Comparison of ENCODE assay signal across 8 mouse cellular contexts in the genomic region with DNA sequence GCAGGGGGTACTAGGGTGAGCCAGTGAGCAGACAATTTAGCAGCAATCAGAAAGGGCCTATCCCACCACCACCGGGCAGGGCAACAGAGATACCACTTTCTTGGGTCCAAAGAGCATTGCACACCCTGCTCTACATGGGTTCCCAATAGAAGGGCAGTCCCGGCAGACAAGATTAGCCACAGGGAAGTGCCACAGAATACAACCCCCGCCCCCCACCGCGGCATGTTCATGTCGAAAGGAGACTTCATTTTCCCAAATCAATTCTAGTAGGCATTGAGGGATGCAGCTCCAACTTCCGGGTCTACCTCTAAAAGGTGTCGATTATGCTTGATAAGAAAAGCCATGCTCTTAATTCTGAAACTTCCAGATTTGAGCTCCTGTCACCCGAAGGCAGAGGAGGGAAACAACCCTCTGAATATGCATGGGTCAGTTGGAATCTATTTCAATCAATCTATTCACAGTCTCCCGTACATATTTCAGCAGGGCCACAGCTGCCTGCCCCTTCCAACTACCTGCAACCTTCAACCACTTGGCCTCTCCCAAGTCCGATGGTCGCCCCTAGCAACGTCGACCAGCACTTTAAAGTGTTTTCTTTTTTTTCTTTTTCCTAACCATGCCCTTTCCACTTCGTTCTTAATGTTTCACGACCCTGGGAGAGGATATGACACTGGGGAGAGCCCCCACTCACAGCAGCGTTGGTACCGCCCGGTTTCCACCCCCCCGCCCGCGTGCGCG. TPM values are rescaled to one million over a fixed set of nuclear protein-coding genes. Genes with fewer than 3 reads are reported as not detected.
DNase-seq lines count a peak whose midpoint lies in the region; ATAC-seq lines count a peak whose summit lies in the region.

No protein-coding gene starts in this region.

- H3K9me3 ChIP-seq in lung, embryonic 15.5 days = no peaks in the 10 kb centered on the region
- no peaks in the 10 kb centered on the region for H3K9me3 ChIP-seq in embryonic facial prominence, embryonic 15.5 days (replicated peaks)
- no peaks in the 10 kb centered on the region for H3K9me3 ChIP-seq in intestine, embryonic 14.5 days (ENCODE audit: control insufficient read depth, low read length)
- H3K9me3 ChIP-seq in midbrain, embryonic 16.5 days (replicated peaks; ENCODE audit: control insufficient read depth, low read length, poor library complexity, severe bottlenecking) = no peaks in the 10 kb centered on the region

- no peak; the same call in 1 of the 2 replicates for ATAC-seq in lung, embryonic 15.5 days (ENCODE audit: borderline replicate concordance, extremely low read depth, low FRiP score, low TSS enrichment)
- no peak for ATAC-seq in embryonic facial prominence, embryonic 15.5 days (ENCODE audit: insufficient number of reproducible peaks, low FRiP score, low TSS enrichment, low read depth)
- ATAC-seq in intestine, embryonic 14.5 days (replicated peaks; ENCODE audit: low FRiP score, low TSS enrichment, low read depth) = peak; percentile 21; the same call in 1 of the 2 replicates
- ATAC-seq in midbrain, embryonic 16.5 days = no peak

- H3K4me3 ChIP-seq in lung, embryonic 15.5 days = peak overlapping the region; percentile 71
- peak overlapping the region; percentile 81 for H3K4me3 ChIP-seq in embryonic facial prominence, embryonic 15.5 days (replicated peaks)
- H3K4me3 ChIP-seq in intestine, embryonic 14.5 days (ENCODE audit: low read depth, low read length) = peak overlapping the region; percentile 87
- H3K4me3 ChIP-seq in midbrain, embryonic 16.5 days (ENCODE audit: low read depth, low read length) = peak overlapping the region; percentile 71

- peak overlapping the region; percentile 85 for H3K4me2 ChIP-seq in lung, embryonic 15.5 days
- peak overlapping the region; percentile 79 for H3K4me2 ChIP-seq in embryonic facial prominence, embryonic 15.5 days (replicated peaks)
- H3K4me2 ChIP-seq in intestine, embryonic 14.5 days (ENCODE audit: low read length) = peak overlapping the region; percentile 81
- H3K4me2 ChIP-seq in midbrain, embryonic 16.5 days (ENCODE audit: low read length) = peak overlapping the region; percentile 70

- H3K9ac ChIP-seq in lung, embryonic 15.5 days = peak overlapping the region; percentile 81
- H3K9ac ChIP-seq in embryonic facial prominence, embryonic 15.5 days = peak overlapping the region; percentile 76
- H3K9ac ChIP-seq in intestine, embryonic 14.5 days (ENCODE audit: low read length) = peak overlapping the region; percentile 81
- H3K9ac ChIP-seq in midbrain, embryonic 16.5 days (ENCODE audit: low read depth, low read length) = peak overlapping the region; percentile 81

- peak overlapping the region; percentile 91 for H3K27ac ChIP-seq in lung, embryonic 15.5 days
- H3K27ac ChIP-seq in embryonic facial prominence, embryonic 15.5 days (replicated peaks) = peak overlapping the region; percentile 91
- peak overlapping the region; percentile 90 for H3K27ac ChIP-seq in intestine, embryonic 14.5 days (ENCODE audit: low read depth)
- H3K27ac ChIP-seq in midbrain, embryonic 16.5 days (ENCODE audit: low read length) = peak overlapping the region; percentile 92

- 1% methylated on average over 24 of the region's 24 CpGs for WGBS in lung, embryonic 15.5 days
- WGBS in embryonic facial prominence, embryonic 15.5 days = 1% methylated on average over 24 of the region's 24 CpGs
- 4% methylated on average over 24 of the region's 24 CpGs for WGBS in intestine, embryonic 14.5 days
- 3% methylated on average over 24 of the region's 24 CpGs for WGBS in midbrain, embryonic 16.5 days

- H3K27me3 ChIP-seq in lung, embryonic 15.5 days = no peaks in the 10 kb centered on the region
- no peaks in the 10 kb centered on the region for H3K27me3 ChIP-seq in embryonic facial prominence, embryonic 15.5 days
- no peaks in the 10 kb centered on the region for H3K27me3 ChIP-seq in intestine, embryonic 14.5 days (replicated peaks; ENCODE audit: control insufficient read depth, insufficient read depth, low read length)
- no peaks in the 10 kb centered on the region for H3K27me3 ChIP-seq in midbrain, embryonic 16.5 days (ENCODE audit: control insufficient read depth, insufficient read depth, low read depth, low read length)

- no peak for DNase-seq in lung, postnatal 14 days
- no peak for DNase-seq in intestine, embryonic 14.5 days (ENCODE audit: low spot score)
- DNase-seq in left cerebral cortex, postnatal 10 days (ENCODE audit: extremely low spot score in 1 of 2, low spot score in 2 of 2) = no peak
- no peak for DNase-seq in frontal cortex, adult 2 months (ENCODE audit: extremely low spot score in 1 of 2, low spot score in 1 of 2)
- DNase-seq in left cerebral cortex, postnatal 36 days (ENCODE audit: low spot score in 2 of 2) = no peak

- H3K4me1 ChIP-seq in lung, embryonic 15.5 days = peaks cover 23% of the 10 kb centered on the region
- peaks cover 17% of the 10 kb centered on the region for H3K4me1 ChIP-seq in embryonic facial prominence, embryonic 15.5 days
- H3K4me1 ChIP-seq in intestine, embryonic 14.5 days (replicated peaks; ENCODE audit: control insufficient read depth, insufficient read depth, low read length) = peaks cover 12% of the 10 kb centered on the region
- H3K4me1 ChIP-seq in midbrain, embryonic 16.5 days (ENCODE audit: control insufficient read depth, insufficient read depth, low read length) = peaks cover 10% of the 10 kb centered on the region

- intact Hi-C loops in left cerebral cortex, postnatal 10 days (cut with DNase I) = loop anchor here (5.0 kb wide), 1 partner anchor 41 kb away; the partner anchor contains the start of gene Tyk2
- intact Hi-C loops in left cerebral cortex, postnatal 36 days (cut with DNase I) = loop anchor here (5.0 kb wide), 1 partner anchor 41 kb away; the partner anchor contains the start of gene Tyk2

- H3K36me3 ChIP-seq in lung, embryonic 15.5 days = peaks cover 43% of the 10 kb centered on the region
- peaks cover 42% of the 10 kb centered on the region for H3K36me3 ChIP-seq in embryonic facial prominence, embryonic 15.5 days
- H3K36me3 ChIP-seq in intestine, embryonic 14.5 days (ENCODE audit: control insufficient read depth, insufficient read depth, low read length) = peaks cover 39% of the 10 kb centered on the region
- H3K36me3 ChIP-seq in midbrain, embryonic 16.5 days (ENCODE audit: control insufficient read depth, insufficient read depth, low read length) = peaks cover 11% of the 10 kb centered on the region

RNA-seq across cellular contexts. Expression of gene Gm38431, which starts 0.7 kb away (rescaled TPM):
- polyA plus RNA-seq in lung, embryonic 15.5 days (2015; fragmentation: Nextera tagmentation; extraction: Ambion mirVana) = 2.4 and 2.5 TPM in 2 replicates
- polyA plus RNA-seq in embryonic facial prominence, embryonic 15.5 days (2015; fragmentation: Nextera tagmentation; extraction: Ambion mirVana) = 1.6 and 2.9 TPM in 2 replicates
- polyA plus RNA-seq in intestine, embryonic 14.5 days (2014; fragmentation: Nextera tagmentation; extraction: Ambion mirVana) = 2.2 and 3.7 TPM in 2 replicates
- polyA plus RNA-seq in midbrain, embryonic 16.5 days (2015; fragmentation: Nextera tagmentation; extraction: Ambion mirVana) = 1.6 and 1.9 TPM in 2 replicates
- total RNA-seq in left cerebral cortex, postnatal 10 days (2021) = 1 to 10 TPM; 2.1 to 3.2 TPM
- 1.4 and 1.7 TPM in 2 replicates for polyA plus RNA-seq in frontal cortex, adult 2 months (2012; rRNA removed)
- total RNA-seq in left cerebral cortex, postnatal 36 days (2021) = 1 to 10 TPM; 2.1 to 3.5 TPM

RNA-seq across cellular contexts. Expression of gene Raver1, which starts 0.7 kb away (rescaled TPM):
- 62.0 and 65.4 TPM in 2 replicates for polyA plus RNA-seq in lung, embryonic 15.5 days (2015; fragmentation: Nextera tagmentation; extraction: Ambion mirVana)
- 55.4 and 65.8 TPM in 2 replicates for polyA plus RNA-seq in embryonic facial prominence, embryonic 15.5 days (2015; fragmentation: Nextera tagmentation; extraction: Ambion mirVana)
- 84.1 and 87.5 TPM in 2 replicates for polyA plus RNA-seq in intestine, embryonic 14.5 days (2014; fragmentation: Nextera tagmentation; extraction: Ambion mirVana)
- polyA plus RNA-seq in midbrain, embryonic 16.5 days (2015; fragmentation: Nextera tagmentation; extraction: Ambion mirVana) = 28.9 and 30.4 TPM in 2 replicates
- total RNA-seq in left cerebral cortex, postnatal 10 days (2021) = 10 to 100 TPM; 31.2 to 31.4 TPM
- 27.9 and 28.2 TPM in 2 replicates for polyA plus RNA-seq in frontal cortex, adult 2 months (2012; rRNA removed)
- total RNA-seq in left cerebral cortex, postnatal 36 days (2021) = 10 to 100 TPM; 26.1 to 29.0 TPM

RNA-seq across cellular contexts. Expression of gene Fdx1l, which starts 17.7 kb away (rescaled TPM):
- 55.3 and 56.9 TPM in 2 replicates for polyA plus RNA-seq in lung, embryonic 15.5 days (2015; fragmentation: Nextera tagmentation; extraction: Ambion mirVana)
- 61.0 and 65.4 TPM in 2 replicates for polyA plus RNA-seq in embryonic facial prominence, embryonic 15.5 days (2015; fragmentation: Nextera tagmentation; extraction: Ambion mirVana)
- polyA plus RNA-seq in intestine, embryonic 14.5 days (2014; fragmentation: Nextera tagmentation; extraction: Ambion mirVana) = 71.4 and 74.4 TPM in 2 replicates
- polyA plus RNA-seq in midbrain, embryonic 16.5 days (2015; fragmentation: Nextera tagmentation; extraction: Ambion mirVana) = 59.9 and 73.0 TPM in 2 replicates
- 10 to 100 TPM; 48.1 to 53.0 TPM for total RNA-seq in left cerebral cortex, postnatal 10 days (2021)
- polyA plus RNA-seq in frontal cortex, adult 2 months (2012; rRNA removed) = 123 and 124 TPM in 2 replicates
- total RNA-seq in left cerebral cortex, postnatal 36 days (2021) = 10 to 100 TPM; 59.0 to 70.8 TPM

RNA-seq across cellular contexts. Expression of gene Gm49373, which starts 18.2 kb away (rescaled TPM):
- 0.29 and 0.47 TPM in 2 replicates for polyA plus RNA-seq in lung, embryonic 15.5 days (2015; fragmentation: Nextera tagmentation; extraction: Ambion mirVana)
- polyA plus RNA-seq in embryonic facial prominence, embryonic 15.5 days (2015; fragmentation: Nextera tagmentation; extraction: Ambion mirVana) = 0.72 and 1.0 TPM in 2 replicates
- 0.20 and 0.74 TPM in 2 replicates for polyA plus RNA-seq in intestine, embryonic 14.5 days (2014; fragmentation: Nextera tagmentation; extraction: Ambion mirVana)
- 1.8 and 1.9 TPM in 2 replicates for polyA plus RNA-seq in midbrain, embryonic 16.5 days (2015; fragmentation: Nextera tagmentation; extraction: Ambion mirVana)
- 1 to 10 TPM in 1 of 2 experiments, not detected in 1; 1.1 TPM for total RNA-seq in left cerebral cortex, postnatal 10 days (2021)
- 1.6 and 2.5 TPM in 2 replicates for polyA plus RNA-seq in frontal cortex, adult 2 months (2012; rRNA removed)
- 1 to 10 TPM; 1.5 to 1.6 TPM for total RNA-seq in left cerebral cortex, postnatal 36 days (2021)

RNA-seq across cellular contexts. Expression of gene Zglp1, which starts 24.2 kb away (rescaled TPM):
- polyA plus RNA-seq in lung, embryonic 15.5 days (2015; fragmentation: Nextera tagmentation; extraction: Ambion mirVana) = 0.76 and 2.1 TPM in 2 replicates
- 0.39 and 1.5 TPM in 2 replicates for polyA plus RNA-seq in embryonic facial prominence, embryonic 15.5 days (2015; fragmentation: Nextera tagmentation; extraction: Ambion mirVana)
- polyA plus RNA-seq in intestine, embryonic 14.5 days (2014; fragmentation: Nextera tagmentation; extraction: Ambion mirVana) = 1.3 TPM in 1 of 2 replicates, not detected in the other
- 0.78 and 1.6 TPM in 2 replicates for polyA plus RNA-seq in midbrain, embryonic 16.5 days (2015; fragmentation: Nextera tagmentation; extraction: Ambion mirVana)
- under 1 TPM in 1 of 2 experiments, not detected in 1; 0.97 TPM for total RNA-seq in left cerebral cortex, postnatal 10 days (2021)
- polyA plus RNA-seq in frontal cortex, adult 2 months (2012; rRNA removed) = not detected in 2 replicates
- not detected for total RNA-seq in left cerebral cortex, postnatal 36 days (2021)
